Mouse (Mus musculus) stomach, postnatal 0 days (tissue): Measurements from ENCODE around the gene Nt5c1a. TPM values are rescaled to one million over a fixed set of nuclear protein-coding genes. Genes with fewer than 3 reads are reported as not detected.

Experiments used
- ATAC-seq: fragments of 200-750 bp; cut with Nextera tagmentation; 2 replicates; pipeline ENCODE4 v1.8.0; 2017; ENCODE audit not compliant: low FRiP score, low TSS enrichment
- DNase-seq: peaks from one replicate; pipeline ENCODE4 v3.0.0-alpha.2; 2016; ENCODE audit warnings: low spot score
- H3K27ac ChIP-seq: fragments of 300-500 bp; sonication (generic); replicated peaks from 2 replicates; pipeline ENCODE4 v1.5.1; 2014; ENCODE audit warnings: mild to moderate bottlenecking, control low read depth
- H3K27me3 ChIP-seq: fragments of 300-500 bp; sonication (generic); 2 replicates; pipeline ENCODE4 v1.6.1; 2014; ENCODE audit warnings: low read length; ENCODE audit not compliant: control insufficient read depth, insufficient read depth
- H3K36me3 ChIP-seq: fragments of 300-500 bp; sonication (generic); 2 replicates; pipeline ENCODE4 v1.6.1; 2014; ENCODE audit warnings: low read length, mixed read lengths; ENCODE audit not compliant: control insufficient read depth, insufficient read depth
- H3K4me1 ChIP-seq: fragments of 300-500 bp; sonication (generic); replicated peaks from 2 replicates; pipeline ENCODE4 v1.6.1; 2014; ENCODE audit warnings: antibody characterized with exemption; ENCODE audit not compliant: control insufficient read depth, insufficient read depth
- H3K4me2 ChIP-seq: fragments of 300-500 bp; sonication (generic); replicated peaks from 2 replicates; pipeline ENCODE4 v1.6.1; 2014; ENCODE audit warnings: low read depth, mild to moderate bottlenecking, control low read depth, moderate library complexity
- H3K4me3 ChIP-seq: fragments of 300-500 bp; sonication (generic); 2 replicates; pipeline ENCODE4 v1.5.1; 2014; ENCODE audit warnings: low read depth, low read length, control low read depth
- H3K9ac ChIP-seq: fragments of 300-500 bp; sonication (generic); 2 replicates; pipeline ENCODE4 v1.6.1; 2014; ENCODE audit warnings: mild to moderate bottlenecking, low read length, control low read depth, mixed read lengths
- H3K9me3 ChIP-seq: fragments of 300-500 bp; sonication (generic); 2 replicates; pipeline ENCODE4 v1.6.1; 2016; ENCODE audit warnings: low read length; ENCODE audit not compliant: control insufficient read depth
- CTCF ChIP-seq: IDR thresholded peaks from 2 replicates; pipeline ENCODE4 v1.5.1; 2016; ENCODE audit warnings: antibody characterized with exemption, low read depth, mild to moderate bottlenecking, moderate library complexity
- EP300 ChIP-seq: optimal IDR thresholded peaks from 2 replicates; pipeline ENCODE3; 2016; ENCODE audit warnings: antibody characterized with exemption
- WGBS: fragments of 180-500 bp; shearing (Covaris S2); extraction: QIAGEN DNeasy Blood & Tissue Kit; methylation state at CpG from one replicate; pipeline ENCODE4 v1.1.7; 2014; 5-methylcytosine and 5-hydroxymethylcytosine counted together
- polyA plus RNA-seq: library from polyadenylated mRNA; unstranded; fragments of >200 nt; fragmentation: Nextera tagmentation; extraction: Ambion mirVana; gene quantifications from 2 replicates; pipeline ENCODE4 v1.2.1, GENCODE M21; 2015

The Nt5c1a gene
- polyA plus RNA-seq, 1 experiment from 2014 or later, result not detected

GRCm38 (mm10) chr4:123236431-123237031 is 35.2 kb downstream of the Nt5c1a start:
- DNase-seq, result no peak
- peak overlapping the region; percentile 8; the same call in 1 of the 2 replicates for H3K27ac ChIP-seq

GRCm38 (mm10) chr4:123237386-123238266 is 36.3 kb downstream of the Nt5c1a start:
- H3K27me3 ChIP-seq, result no peaks in the 10 kb centered on the region
- H3K4me3 ChIP-seq, result no peak overlapping the region
- H3K4me1 ChIP-seq, result no peaks in the 10 kb centered on the region; the same call in 1 of the 2 replicates
- H3K9me3 ChIP-seq, result no peaks in the 10 kb centered on the region
- ATAC-seq (peak; percentile 81), DNase-seq (peak; percentile 72)
- WGBS, result 51% methylated on average over 6 of the region's 6 CpGs
- TF ChIP-seq CTCF (no peak), EP300 (no peak)
- H3K36me3 ChIP-seq, result no peaks in the 10 kb centered on the region
- peak overlapping the region; percentile 4; the same call in 1 of the 2 replicates for H3K27ac ChIP-seq
- H3K9ac ChIP-seq, result no peak overlapping the region
- H3K4me2 ChIP-seq, result no peak overlapping the region

More at GRCm38 (mm10) chr4:123236431-123237031, 35.2 kb downstream of the Nt5c1a start:
- Histone ChIP-seq H3K4me3 (no peak overlapping the region), H3K9me3 (no peaks in the 10 kb centered on the region), H3K36me3 (no peaks in the 10 kb centered on the region), H3K4me1 (no peaks in the 10 kb centered on the region; the same call in 1 of the 2 replicates), H3K4me2 (peak overlapping the region; percentile 8; the same call in 1 of the 2 replicates), H3K27me3 (no peaks in the 10 kb centered on the region), H3K9ac (no peak overlapping the region)
- TF ChIP-seq EP300, result no peak
- TF ChIP-seq CTCF, result no peak
- WGBS, result 71% methylated on average over 13 of the region's 13 CpGs
- ATAC-seq, result no peak

GRCm38 (mm10) chr4:123239361-123240203 is 38.3 kb downstream of the Nt5c1a start:
- peak; percentile 63 for DNase-seq

DNA sequence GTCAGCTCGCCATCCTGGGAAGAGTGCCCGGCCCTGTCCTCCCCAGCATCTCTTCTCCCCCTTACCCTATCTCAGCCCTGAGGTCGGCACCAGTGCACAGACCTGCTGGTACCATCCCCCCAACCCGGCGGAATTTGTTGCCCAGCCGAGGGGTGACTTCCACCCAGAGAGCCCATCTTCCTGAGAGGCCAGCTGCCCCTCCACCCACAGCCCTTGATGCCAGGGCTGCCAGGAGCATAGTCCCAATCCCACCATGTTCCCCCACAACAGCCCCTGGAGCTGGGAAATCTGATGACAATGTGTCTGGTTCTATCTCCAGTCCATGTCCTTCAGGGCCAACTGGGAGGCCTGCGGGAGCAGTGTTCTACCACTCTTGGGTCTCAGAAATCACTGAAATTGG is 44.9 kb downstream of the Nt5c1a start:
- 83% methylated on average over 7 of the region's 7 CpGs for WGBS
- no peak for ATAC-seq
- DNase-seq, result no peak
- H3K27me3 ChIP-seq, result no peaks in the 10 kb centered on the region
- H3K9ac ChIP-seq, result no peak overlapping the region
- no peaks in the 10 kb centered on the region for H3K36me3 ChIP-seq
- TF ChIP-seq EP300 (no peak), CTCF (no peak)
- no peaks in the 10 kb centered on the region for H3K4me1 ChIP-seq
- H3K4me2 ChIP-seq, result no peak overlapping the region
- H3K27ac ChIP-seq, result no peak overlapping the region
- no peaks in the 10 kb centered on the region for H3K9me3 ChIP-seq
- no peak overlapping the region for H3K4me3 ChIP-seq

More at GRCm38 (mm10) chr4:123239361-123240203, 38.3 kb downstream of the Nt5c1a start:
- no peak for TF ChIP-seq EP300
- peak; percentile 30; the same call in 1 of the 2 replicates for TF ChIP-seq CTCF
- Histone ChIP-seq H3K27ac (peak overlapping the region; percentile 65; the same call in 1 of the 2 replicates), H3K4me3 (peak overlapping the region; percentile 27), H3K36me3 (no peaks in the 10 kb centered on the region), H3K4me1 (no peaks in the 10 kb centered on the region; the same call in 1 of the 2 replicates), H3K9ac (peak overlapping the region; percentile 50), H3K9me3 (no peaks in the 10 kb centered on the region), H3K4me2 (peak overlapping the region; percentile 60), H3K27me3 (no peaks in the 10 kb centered on the region)
- peak; percentile 49 for ATAC-seq
- 9% methylated on average over 49 of the region's 58 CpGs for WGBS

DNA sequence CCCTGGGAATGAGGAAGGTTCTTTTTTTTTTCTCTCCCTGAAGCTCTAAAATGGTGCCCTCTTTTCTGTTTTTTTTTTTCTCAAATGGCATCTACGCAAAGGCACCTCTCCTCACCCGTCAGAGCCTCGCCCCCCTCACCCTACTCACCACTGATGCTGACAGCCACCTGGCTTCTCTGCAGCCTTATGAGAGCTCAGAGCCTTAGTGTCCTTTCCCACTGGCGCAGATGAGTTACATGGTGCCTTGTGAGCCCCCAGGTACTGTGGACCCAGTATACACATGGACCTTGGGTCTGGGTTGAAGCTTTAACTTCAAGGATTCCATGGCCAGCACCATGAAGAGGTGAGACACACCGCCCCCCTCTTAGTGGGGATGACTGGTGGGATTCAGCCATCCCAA is 45.3 kb downstream of the Nt5c1a start:
- Histone ChIP-seq H3K4me3 (no peak overlapping the region), H3K36me3 (no peaks in the 10 kb centered on the region), H3K4me2 (no peak overlapping the region), H3K4me1 (no peaks in the 10 kb centered on the region), H3K9ac (no peak overlapping the region), H3K27ac (no peak overlapping the region), H3K9me3 (no peaks in the 10 kb centered on the region), H3K27me3 (no peaks in the 10 kb centered on the region)
- DNase-seq (no peak), ATAC-seq (no peak)
- WGBS, result 91% methylated on average over 5 of the region's 5 CpGs
- TF ChIP-seq EP300, result no peak
- TF ChIP-seq CTCF, result no peak
